Mouse (Mus musculus) liver (tissue): Measurements from ENCODE around the gene Ptgir.

Source experiments
- DNase-seq: peaks from one replicate; pipeline ENCODE4 v3.0.0-alpha.2; 2020; ENCODE audit warnings: mixed read lengths

Ptgir gene

GRCm38 (mm10) chr7:16918014-16918413, 11.7 kb downstream of the Ptgir start:
- no peak for DNase-seq

DNA sequence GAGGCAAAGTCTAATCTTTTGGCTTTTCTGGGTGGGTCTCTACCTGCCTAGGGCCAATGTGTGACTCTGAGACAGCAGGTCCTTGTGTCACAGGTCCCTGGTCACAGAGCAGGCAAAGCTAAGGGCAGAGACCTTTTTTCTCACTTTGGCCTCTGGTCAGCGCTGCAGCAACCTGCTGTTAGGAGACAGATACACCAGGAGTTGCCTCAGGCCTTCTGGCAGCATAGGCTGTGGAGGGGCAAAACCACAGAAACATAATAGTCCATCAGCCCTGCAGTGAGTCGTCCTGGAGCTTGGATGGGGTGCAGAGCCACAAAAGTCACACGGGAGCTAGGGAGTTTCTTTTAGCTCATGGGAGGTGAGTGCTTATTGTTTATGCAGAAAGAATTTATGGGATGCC, 12.4 kb downstream of the Ptgir start:
- DNase-seq, result no peak

- DNase-seq, result peak; percentile 56
Measured at GRCm38 (mm10) chr7:16919395-16920149, 13.3 kb downstream of the Ptgir start.

- DNase-seq, result no peak
Measured at GRCm38 (mm10) chr7:16920150-16920579, 13.9 kb downstream of the Ptgir start.

- no peak for DNase-seq
Measured at GRCm38 (mm10) chr7:16920818-16921791, 14.8 kb downstream of the Ptgir start.

DNA sequence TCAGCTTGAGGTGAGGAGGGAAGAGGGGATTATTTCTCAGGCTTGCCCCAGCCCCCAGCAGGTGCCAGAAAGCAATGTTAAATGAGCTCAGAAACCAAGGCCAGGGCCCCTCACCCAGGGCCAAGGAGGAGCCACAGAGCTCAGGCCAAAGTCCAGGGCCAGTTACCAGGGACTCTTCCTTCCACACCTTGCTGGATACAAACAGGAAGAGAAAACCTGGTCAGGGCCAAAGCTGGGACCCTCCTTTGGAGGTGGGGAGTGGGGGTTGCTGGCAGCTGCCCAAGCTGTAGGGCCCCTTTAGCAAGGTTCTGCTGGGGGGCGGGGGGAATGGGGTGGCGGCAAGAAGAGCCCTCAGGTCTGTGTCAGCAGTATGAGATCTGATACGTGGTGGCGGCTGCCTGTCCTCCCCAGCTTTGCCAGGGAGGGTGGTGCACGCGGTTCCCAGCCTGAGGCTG, 15.6 kb downstream of the Ptgir start:
- DNase-seq, result peak; percentile 38

DNA sequence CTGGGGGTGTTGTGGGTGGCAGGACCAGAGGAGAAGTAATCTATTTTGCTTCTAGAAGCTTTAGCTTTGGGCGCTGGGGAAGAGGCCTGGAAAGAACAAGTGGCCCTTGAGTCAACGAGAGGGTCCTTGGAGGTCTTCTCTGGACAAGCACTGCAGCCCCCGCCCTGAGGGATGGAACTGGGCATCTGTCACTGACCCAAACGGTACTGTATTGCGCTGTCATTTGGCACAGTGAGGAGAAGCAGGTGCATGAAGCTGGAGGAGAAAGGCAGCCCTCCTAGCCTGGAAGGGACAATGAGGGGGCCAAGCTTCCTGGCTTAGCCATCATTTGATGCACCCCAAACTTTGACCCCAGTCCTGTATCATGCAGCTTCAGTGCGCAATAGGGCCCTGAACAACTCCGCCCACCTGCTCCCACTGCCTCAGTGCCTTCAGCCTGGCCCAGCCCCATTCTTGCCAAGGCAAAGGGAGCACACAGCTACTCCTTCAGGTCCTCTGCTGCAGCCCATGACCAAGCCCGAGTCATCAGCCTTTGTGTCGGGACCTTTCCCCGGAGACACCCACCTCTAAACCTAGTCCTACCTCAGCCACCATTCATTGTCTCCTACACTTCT, 16.2 kb downstream of the Ptgir start:
- DNase-seq, result peak; percentile 71

DNA sequence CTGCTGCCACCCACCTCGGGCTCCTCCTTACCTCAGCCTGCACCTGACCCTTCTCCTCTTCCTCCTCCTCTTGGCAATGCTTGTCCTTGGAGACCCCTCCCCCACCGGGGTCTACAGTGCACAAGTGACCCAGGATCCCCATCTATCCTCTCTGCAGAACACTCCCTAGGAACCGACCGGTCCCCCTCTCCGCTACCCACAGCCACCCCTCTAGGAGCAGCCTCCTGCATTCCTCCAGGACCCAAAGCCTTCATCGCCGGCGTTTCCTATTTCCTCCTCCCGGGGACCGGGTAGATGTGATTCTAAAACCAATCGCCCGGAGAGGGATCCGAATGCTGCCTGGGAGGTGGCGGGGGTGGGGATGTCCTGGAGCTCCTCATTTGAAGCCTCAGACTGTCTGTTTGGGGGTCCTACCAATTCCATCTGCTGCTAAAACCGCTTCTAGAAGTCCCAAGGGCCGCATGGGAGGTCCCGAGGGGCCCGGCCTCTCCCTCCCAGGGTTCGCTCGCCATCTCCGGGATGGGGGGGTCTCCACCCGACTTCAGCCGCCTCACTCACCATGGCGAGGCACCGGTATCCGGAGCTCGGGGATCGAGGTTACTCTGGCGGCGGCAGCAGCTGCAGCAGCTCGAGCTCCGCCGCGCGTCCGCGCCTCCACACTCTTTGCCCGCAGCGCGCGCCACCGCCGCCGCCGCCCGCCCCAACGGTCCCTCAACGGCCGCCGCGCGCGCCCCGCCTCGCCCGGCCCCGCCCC, 17.2 kb downstream of the Ptgir start:
- no peak for DNase-seq

DNA sequence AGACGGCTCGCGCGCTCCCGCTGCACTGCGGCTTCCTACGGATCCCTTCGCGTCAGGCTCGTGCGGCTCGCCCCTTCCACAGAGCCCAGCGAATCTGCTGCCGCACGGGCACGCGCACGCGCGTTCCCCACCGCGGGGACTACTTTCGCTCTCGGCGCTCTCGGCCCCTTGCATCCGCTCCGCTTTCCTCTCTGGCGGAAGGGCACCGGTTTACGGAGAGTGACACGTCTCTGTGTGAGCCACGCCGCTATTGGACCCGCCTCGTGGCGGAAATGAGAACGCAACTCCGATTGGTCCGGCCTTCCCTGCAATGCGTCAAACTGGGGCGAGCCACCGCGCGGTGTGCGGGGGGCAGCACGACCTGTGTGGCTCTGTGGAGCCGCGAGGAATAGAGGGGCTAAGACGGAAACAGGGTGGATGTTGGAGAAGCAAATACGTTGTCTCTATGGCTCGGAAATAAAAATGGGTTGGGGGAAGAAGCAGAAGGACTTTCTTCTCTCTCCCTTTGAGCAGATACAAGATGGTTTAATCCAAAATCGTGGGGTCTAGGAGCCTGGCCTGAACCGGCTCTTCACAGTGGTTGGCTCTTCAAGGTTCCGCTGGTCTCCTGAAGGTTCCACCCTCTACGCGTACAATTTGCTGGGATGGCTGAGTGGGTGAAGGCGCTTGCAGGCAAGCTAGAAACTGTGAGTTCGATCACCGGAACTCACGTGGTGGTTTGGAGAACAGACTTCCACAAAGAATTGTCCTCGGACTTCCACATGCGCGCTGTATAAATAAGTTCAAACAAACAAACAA, 17.9 kb downstream of the Ptgir start, which contains the start of gene Calm3:
TSS of gene Calm3 (minus strand) at position 78 of the 798 bp plus-strand sequence.
- peak; percentile 99 for DNase-seq

DNA sequence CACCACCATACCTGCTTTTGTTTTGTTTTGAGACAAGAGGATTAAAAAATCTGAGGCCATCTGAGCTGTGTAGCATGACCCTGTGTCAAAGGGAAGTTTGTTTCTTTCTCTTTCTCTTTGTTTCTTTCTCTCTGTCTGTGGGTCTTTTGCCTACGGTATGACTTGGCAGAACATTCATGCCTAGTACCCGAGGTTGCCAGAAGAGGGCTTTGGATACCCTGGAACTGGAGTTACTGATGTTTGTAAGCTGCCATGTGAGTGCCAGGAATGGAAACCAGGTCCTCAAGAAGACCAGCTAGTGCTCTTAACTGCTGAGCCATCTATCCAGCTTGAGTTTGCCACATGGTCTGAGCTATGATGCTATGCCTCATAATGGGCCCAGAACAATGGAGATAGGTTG, 22.1 kb downstream of the Ptgir start:
- DNase-seq, result no peak

DNA sequence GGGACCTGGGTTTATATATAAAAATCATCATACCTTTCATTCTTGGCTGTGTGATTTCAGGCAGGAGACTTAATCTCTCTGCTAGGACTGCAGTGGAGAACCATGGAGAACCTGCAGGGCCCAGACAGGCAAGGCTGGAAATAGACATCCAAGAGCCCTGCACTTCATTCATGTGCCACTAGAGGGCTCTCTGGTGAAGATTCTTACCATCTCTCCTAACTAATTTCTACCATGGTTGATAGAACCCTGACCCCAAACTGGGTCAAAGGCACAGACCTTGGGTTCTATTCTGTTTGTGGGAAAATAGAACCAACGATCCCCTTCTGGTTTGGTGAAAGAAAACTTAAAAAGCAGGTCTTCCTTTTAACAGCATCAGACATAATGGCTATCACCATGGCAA, 24.6 kb downstream of the Ptgir start:
- peak; percentile 69 for DNase-seq

DNA sequence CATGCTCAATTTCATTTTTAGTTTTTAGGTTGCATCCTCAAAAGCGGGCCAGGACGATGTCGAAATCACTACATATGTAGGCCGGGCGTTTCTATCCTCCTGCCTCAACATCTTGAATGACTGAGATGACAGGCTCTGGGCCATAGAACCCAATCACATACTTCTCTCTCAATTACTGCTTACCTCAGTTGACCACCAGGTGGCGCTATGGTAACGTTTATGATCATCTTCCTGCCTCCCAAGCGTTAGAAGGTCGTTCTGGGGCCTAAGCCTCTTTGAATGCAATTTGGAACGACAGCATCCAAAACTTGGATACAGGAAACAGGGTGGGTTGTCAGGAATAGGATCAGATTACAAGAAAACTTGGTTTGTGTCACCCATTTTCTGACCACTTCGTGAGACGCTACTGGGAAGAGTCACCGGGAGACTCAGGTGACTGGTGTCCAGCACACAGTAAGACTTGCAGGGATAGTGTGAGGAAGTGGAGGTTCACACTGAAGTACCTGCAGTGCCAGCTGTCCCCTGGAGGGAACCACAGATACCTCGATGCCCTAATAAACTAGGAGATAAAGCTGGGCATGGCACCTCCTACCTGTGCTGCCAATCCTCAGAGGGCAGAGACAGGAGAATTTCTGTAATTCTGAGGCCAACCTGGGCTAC, 25.8 kb downstream of the Ptgir start:
- peak; percentile 81 for DNase-seq

- peak; percentile 55 for DNase-seq
Measured at GRCm38 (mm10) chr7:16932704-16933577, 26.7 kb downstream of the Ptgir start.

DNA sequence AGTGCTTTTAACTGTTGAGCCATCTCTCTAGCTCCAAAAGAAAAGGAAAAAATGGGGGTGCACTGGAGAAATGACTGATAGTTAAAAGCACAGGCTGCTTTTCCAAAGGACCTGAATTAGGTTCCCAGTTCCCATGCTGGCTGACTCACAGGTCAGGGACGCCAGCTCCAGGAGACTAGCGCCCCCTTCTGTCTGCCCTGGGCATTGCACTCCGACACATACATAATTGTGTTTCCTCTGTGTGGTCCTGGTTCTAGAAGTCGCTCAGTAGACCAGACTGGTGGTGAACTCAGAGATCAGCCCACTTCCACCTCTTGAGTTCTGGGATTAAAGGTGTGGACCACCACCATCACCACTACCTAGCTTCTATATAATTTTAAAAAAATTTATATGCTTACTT, 31.0 kb downstream of the Ptgir start:
- peak; percentile 54 for DNase-seq

DNA sequence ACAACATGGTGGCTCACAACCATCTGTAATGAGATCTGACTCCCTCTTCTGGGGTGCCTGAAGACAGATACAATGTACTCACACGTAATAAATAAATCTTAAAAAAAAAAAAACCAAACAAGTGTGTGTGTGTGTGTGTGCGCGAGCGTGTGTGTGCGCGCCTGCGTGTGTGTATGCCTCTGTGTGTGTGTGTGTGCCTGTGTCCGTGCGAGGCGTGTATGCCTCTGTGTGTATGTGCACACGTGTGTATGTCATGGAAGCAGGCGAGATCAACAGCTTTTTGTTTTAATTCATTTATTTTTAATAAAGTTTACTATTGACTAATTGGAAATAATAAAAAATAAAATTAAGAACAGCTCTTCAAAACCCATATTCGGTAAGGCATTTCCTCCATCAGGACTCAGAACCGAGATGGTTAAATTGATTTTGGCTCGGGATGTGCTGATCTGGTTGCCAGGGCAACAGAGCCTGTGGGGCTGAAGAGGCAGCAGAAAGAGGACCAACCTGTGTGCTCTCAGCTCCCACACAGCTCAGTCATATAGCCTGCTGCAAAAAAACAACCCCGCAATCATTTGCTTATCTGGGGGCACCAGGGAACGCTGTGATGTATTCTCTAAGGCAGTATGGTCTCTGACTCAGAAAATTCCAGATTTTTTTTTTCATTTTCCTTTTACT, 32.0 kb downstream of the Ptgir start:
- DNase-seq, result no peak

- DNase-seq, result no peak
Measured at GRCm38 (mm10) chr7:16940292-16940691, 34.0 kb downstream of the Ptgir start.

DNA sequence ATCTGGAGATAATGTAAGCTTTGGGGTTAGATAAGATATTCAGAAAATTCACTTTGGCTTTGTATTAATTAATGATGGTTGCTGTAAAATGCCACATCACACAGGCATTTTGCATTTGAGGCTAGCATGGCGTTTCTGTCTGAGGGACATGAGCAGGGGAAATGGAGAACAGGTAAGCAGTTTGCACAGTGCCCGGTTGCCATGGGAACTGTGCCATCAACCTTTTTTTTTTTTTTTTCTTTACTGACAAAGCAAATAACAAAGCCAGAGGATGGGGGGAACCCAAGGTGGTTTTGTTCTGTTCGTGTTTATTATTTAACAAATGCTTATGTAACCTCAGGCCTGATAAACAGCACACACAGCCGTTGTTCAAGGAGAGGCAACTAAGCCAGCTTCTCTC, 36.6 kb downstream of the Ptgir start:
- no peak for DNase-seq

- DNase-seq, result peak; percentile 77
Measured at GRCm38 (mm10) chr7:16944061-16944807, 37.9 kb downstream of the Ptgir start, which contains the start of gene Pnmal2. TSS of gene Pnmal2 (plus strand) at chr7:16944682.
